Mouse (Mus musculus) kidney, embryonic 15.5 days (tissue): ENCODE results near the gene Disc1. TPM values are rescaled to one million over a fixed set of nuclear protein-coding genes. Genes with fewer than 3 reads are reported as not detected.
A peak's percentile ranks its signal among the peaks of the same experiment; 100 is the strongest.

Experiments used
- ATAC-seq: fragments of 200-750 bp; cut with Nextera tagmentation; replicated peaks from 2 replicates; pipeline ENCODE4 v1.8.0; 2017; ENCODE audit warnings: moderate TSS enrichment; ENCODE audit not compliant: low FRiP score
- H3K27ac ChIP-seq: fragments of 300-500 bp; sonication (generic); 2 replicates; pipeline ENCODE4 v1.5.1; 2015; ENCODE audit warnings: mild to moderate bottlenecking, inconsistent platforms
- H3K27me3 ChIP-seq: fragments of 300-500 bp; sonication (generic); 2 replicates; pipeline ENCODE4 v1.6.1; 2015; ENCODE audit warnings: inconsistent platforms
- H3K36me3 ChIP-seq: fragments of 300-500 bp; sonication (generic); 2 replicates; pipeline ENCODE4 v1.6.1; 2015; ENCODE audit warnings: inconsistent platforms
- H3K4me1 ChIP-seq: fragments of 300-500 bp; sonication (generic); 2 replicates; pipeline ENCODE4 v1.6.1; 2015; ENCODE audit warnings: inconsistent platforms
- H3K4me2 ChIP-seq: fragments of 300-500 bp; sonication (generic); 2 replicates; pipeline ENCODE4 v1.6.1; 2015; ENCODE audit warnings: moderate library complexity, mild to moderate bottlenecking, inconsistent platforms
- H3K4me3 ChIP-seq: fragments of 300-500 bp; sonication (generic); replicated peaks from 2 replicates; pipeline ENCODE4 v1.5.1; 2015; ENCODE audit warnings: mild to moderate bottlenecking, inconsistent platforms
- H3K9ac ChIP-seq: fragments of 300-500 bp; sonication (generic); 2 replicates; pipeline ENCODE4 v1.6.1; 2015; ENCODE audit warnings: mild to moderate bottlenecking, inconsistent platforms
- H3K9me3 ChIP-seq: fragments of 300-500 bp; sonication (generic); replicated peaks from 2 replicates; pipeline ENCODE4 v1.6.1; 2016; ENCODE audit warnings: inconsistent platforms
- WGBS: fragments of 180-500 bp; shearing (Covaris S2); methylation state at CpG from one replicate; pipeline ENCODE4 v1.1.7; 2015; ENCODE audit warnings: mixed read lengths; 5-methylcytosine and 5-hydroxymethylcytosine counted together
- polyA plus RNA-seq: library from polyadenylated mRNA; unstranded; fragments of >200 nt; fragmentation: Nextera tagmentation; extraction: Ambion mirVana; gene quantifications from 2 replicates; pipeline ENCODE4 v1.2.1, GENCODE M21; 2015

The Disc1 gene
- polyA plus RNA-seq, 1 experiment from 2014 or later, result 3.6 TPM

DNA sequence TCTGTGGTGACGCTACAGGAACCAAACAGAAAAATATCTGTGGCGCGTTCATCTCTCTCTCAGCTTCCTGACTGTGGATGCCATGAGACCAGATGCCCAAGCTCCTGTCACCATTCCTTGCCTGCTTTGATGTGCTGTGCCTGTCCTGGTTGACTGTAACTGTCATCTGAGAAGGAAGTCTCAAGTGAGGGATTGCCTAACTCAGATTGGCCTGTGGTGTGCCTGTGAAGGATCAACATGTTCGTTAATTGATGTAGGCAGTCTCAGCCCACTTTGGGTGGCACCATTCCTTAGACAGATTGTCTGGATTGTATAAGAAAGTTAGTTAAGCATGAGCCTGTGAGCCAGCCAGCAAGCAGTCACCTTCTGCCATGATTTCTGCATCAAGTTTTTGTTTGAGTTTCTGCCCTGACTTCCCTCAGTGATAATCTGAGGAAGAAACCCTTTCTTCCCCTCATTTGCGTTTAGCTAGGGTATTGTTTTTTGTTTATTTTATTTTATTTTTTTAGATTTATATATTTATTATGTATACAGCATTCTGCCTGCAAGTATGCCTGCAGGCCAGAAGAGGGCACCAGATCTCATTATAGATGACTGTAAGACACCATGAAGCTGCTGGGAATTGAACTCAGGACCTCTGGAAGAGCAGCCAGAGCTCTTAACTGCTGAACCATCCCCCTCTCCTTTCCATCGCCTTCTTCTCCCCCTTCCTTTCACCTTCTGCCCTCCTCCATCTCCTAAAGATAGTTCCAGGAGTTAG is 14.3 kb downstream of the Disc1 start:
- H3K4me1 ChIP-seq, result peaks cover 10% of the 10 kb centered on the region
- no peaks in the 10 kb centered on the region for H3K36me3 ChIP-seq
- H3K27ac ChIP-seq, result peak overlapping the region; percentile 74
- 81% methylated on average over 6 of the region's 6 CpGs for WGBS
- no peak overlapping the region for H3K4me3 ChIP-seq
- H3K4me2 ChIP-seq, result no peak overlapping the region
- H3K27me3 ChIP-seq, result no peaks in the 10 kb centered on the region
- no peak overlapping the region for H3K9ac ChIP-seq
- no peak for ATAC-seq
- no peaks in the 10 kb centered on the region for H3K9me3 ChIP-seq

DNA sequence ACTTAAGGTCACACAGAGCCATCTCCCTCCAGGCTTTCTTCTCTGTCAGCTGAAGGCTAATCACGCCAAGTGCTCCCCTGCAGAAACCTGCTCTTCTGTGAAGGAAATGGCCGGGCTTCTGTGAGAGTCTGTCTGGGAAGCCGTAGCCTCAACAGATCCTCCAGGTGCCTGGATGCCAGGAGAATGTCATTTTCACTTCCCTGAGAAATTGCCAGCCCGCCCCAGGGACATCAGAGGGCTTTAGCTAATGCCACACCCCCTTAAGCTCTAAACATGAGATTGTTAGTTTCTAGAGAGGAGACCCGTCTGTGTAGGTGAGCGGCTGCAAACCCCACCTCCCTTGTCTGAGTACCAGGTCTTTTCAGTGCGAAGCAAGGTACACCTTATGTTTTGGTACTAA is 15.3 kb downstream of the Disc1 start:
- no peak for ATAC-seq
- Histone ChIP-seq H3K4me2 (no peak overlapping the region), H3K36me3 (no peaks in the 10 kb centered on the region), H3K9me3 (no peaks in the 10 kb centered on the region), H3K27ac (no peak overlapping the region), H3K4me1 (peaks cover 11% of the 10 kb centered on the region), H3K4me3 (no peak overlapping the region), H3K9ac (no peak overlapping the region), H3K27me3 (no peaks in the 10 kb centered on the region)
- WGBS, result 59% methylated on average over 7 of the region's 7 CpGs

DNA sequence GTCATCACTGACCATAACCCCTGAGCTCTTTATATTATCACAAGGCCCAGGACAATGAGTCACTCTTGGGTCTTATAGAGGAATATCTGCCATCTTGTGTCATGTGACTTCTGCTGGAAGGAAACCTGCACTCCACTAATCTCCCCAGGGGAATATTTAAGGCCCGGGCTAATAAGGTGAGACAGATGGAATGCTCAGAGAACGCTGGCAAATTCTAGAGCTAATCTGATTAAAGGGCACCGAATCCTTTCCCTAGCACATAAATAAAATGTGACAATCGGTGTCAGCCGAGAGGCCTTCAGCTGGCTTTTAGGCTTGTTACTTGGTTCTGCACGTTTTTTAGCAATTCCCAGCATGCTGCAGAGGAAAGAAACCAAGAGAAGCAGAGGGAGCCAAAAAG is 15.7 kb downstream of the Disc1 start:
- no peak overlapping the region for H3K27ac ChIP-seq
- WGBS, result 54% methylated on average over 6 of the region's 6 CpGs
- H3K9ac ChIP-seq, result no peak overlapping the region
- H3K36me3 ChIP-seq, result no peaks in the 10 kb centered on the region
- H3K4me2 ChIP-seq, result no peak overlapping the region
- H3K9me3 ChIP-seq, result no peaks in the 10 kb centered on the region
- no peak for ATAC-seq
- H3K27me3 ChIP-seq, result no peaks in the 10 kb centered on the region
- no peak overlapping the region for H3K4me3 ChIP-seq
- peaks cover 11% of the 10 kb centered on the region for H3K4me1 ChIP-seq

DNA sequence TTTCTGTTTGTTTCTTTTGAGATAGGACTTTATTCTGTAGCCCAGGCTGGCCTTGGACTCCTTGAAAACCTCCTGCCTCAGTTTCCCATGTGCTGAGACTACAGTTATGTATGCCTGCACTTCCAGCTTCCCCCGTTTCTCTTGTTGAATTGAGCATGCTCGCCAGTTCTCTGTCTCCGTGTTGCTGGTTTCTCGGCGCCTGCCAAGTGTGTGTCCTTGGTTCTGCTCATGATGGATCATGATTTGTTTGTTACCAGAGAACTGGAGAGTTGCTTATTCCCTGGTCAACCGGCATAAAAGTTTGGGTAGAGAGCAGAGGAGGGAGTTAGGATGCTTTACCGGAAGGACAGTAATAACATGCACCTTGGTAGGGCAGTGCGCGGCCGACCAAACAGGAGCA is 20.1 kb downstream of the Disc1 start:
- Histone ChIP-seq H3K27ac (no peak overlapping the region), H3K36me3 (no peaks in the 10 kb centered on the region), H3K9me3 (no peaks in the 10 kb centered on the region), H3K4me1 (peaks cover 7% of the 10 kb centered on the region), H3K9ac (no peak overlapping the region), H3K4me3 (no peak overlapping the region), H3K4me2 (no peak overlapping the region), H3K27me3 (peaks cover 6% of the 10 kb centered on the region; the same call in 1 of the 2 replicates)
- WGBS, result 90% methylated on average over 10 of the region's 10 CpGs
- no peak for ATAC-seq

DNA sequence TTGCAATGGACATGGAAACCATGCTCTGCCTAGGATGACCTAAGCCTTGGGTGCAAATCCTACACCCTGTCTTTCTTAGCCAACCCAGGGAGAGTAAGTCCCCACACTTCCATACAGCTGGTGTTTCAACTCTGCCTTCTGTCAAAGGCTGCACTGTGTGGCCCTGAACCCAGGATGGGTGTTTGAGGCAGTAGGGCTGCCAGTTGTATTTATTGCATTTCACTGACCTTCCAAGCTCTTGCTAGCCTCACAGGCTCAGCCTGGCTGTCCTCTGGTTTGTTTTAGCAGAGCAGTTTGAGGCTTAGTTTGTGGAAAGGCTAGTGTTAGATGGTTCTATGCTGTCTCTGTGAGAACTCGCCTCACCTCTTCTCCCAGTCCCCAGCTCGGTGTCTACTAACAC is 20.6 kb downstream of the Disc1 start:
- Histone ChIP-seq H3K9me3 (no peaks in the 10 kb centered on the region), H3K4me3 (no peak overlapping the region), H3K4me1 (peaks cover 7% of the 10 kb centered on the region), H3K27me3 (peaks cover 6% of the 10 kb centered on the region; the same call in 1 of the 2 replicates), H3K27ac (no peak overlapping the region), H3K9ac (no peak overlapping the region), H3K4me2 (no peak overlapping the region), H3K36me3 (no peaks in the 10 kb centered on the region)
- ATAC-seq, result no peak
- 81% methylated on average over 2 of the region's 2 CpGs for WGBS

DNA sequence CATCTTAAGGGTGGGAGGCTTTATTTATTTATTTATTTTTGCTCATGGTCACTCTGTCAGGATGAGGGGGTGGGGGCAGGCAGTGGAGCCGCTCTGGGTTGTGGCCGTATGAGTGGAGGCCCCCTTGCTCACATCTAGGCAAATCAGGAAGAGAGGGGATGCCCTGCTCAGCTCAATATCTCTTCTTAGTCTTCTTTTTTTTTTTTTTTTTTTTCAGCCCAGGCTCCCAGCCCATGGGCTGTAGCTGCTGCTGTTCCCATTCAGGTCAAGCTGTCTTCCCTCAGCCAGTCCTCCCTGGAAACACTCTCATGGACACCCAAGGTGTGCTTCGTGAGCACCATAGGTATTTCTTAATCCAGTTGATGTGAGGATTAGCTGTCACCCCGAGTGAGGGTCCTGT is 21.4 kb downstream of the Disc1 start:
- H3K4me3 ChIP-seq, result no peak overlapping the region
- no peaks in the 10 kb centered on the region for H3K9me3 ChIP-seq
- H3K4me2 ChIP-seq, result no peak overlapping the region
- H3K4me1 ChIP-seq, result peaks cover 7% of the 10 kb centered on the region
- H3K27ac ChIP-seq, result no peak overlapping the region
- no peak for ATAC-seq
- H3K27me3 ChIP-seq, result peaks cover 6% of the 10 kb centered on the region; the same call in 1 of the 2 replicates
- 84% methylated on average over 4 of the region's 4 CpGs for WGBS
- H3K9ac ChIP-seq, result no peak overlapping the region
- H3K36me3 ChIP-seq, result no peaks in the 10 kb centered on the region

DNA sequence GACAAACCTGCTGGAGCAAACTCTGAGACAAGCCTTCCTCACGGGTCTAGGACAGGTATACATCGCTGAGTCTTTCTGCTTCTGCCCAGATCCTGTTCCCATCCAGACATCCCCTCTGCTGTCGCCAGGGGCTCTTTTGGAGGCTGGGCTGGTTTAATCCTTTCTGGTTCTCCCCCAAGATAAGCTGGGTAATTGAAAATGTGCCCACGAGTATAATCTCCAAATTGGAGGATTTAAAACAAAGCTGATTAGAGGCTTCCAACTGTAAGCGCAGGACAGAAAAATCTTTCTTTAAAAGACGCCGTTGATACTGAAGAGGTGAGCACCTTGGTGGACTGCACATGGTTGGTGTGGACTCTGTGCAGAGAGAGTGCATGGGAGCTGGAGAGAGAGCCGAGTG is 23.3 kb downstream of the Disc1 start:
- no peak for ATAC-seq
- no peaks in the 10 kb centered on the region for H3K36me3 ChIP-seq
- 88% methylated on average over 8 of the region's 8 CpGs for WGBS
- H3K4me2 ChIP-seq, result no peak overlapping the region
- H3K4me3 ChIP-seq, result no peak overlapping the region
- H3K27ac ChIP-seq, result no peak overlapping the region
- H3K9ac ChIP-seq, result no peak overlapping the region
- peaks cover 16% of the 10 kb centered on the region for H3K4me1 ChIP-seq
- no peaks in the 10 kb centered on the region for H3K9me3 ChIP-seq
- H3K27me3 ChIP-seq, result peaks cover 6% of the 10 kb centered on the region; the same call in 1 of the 2 replicates

DNA sequence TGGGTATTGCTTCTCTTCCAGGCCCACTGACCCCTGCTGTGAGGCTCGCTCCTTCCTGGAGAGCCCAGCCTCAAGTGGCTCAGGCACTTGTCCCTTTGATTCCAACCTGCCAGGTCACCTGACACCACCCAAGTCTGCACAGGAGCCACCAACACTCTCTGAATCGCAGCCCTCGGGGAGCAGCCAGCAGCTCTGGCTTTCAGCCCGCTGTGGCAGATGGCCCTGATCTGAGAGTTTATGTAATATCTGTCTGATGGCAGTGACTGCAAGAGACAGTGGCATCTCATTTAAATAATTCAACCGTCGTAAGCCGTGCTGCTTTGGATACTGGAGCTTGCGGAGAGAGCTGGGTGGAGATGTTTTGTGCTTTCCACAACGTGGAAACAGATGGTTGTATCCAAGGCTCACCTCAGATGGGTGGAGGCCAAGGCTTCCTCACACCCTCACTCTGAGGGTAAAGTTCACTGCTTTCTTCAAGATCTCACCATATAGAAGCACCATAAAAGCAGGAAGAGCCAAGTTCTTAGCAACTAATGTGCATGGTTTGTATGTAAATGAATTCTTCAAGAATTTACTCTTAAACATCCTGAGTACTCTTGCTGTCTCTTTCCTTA is 24.9 kb downstream of the Disc1 start:
- H3K9me3 ChIP-seq, result no peaks in the 10 kb centered on the region
- H3K27me3 ChIP-seq, result peaks cover 6% of the 10 kb centered on the region; the same call in 1 of the 2 replicates
- no peaks in the 10 kb centered on the region for H3K36me3 ChIP-seq
- H3K9ac ChIP-seq, result no peak overlapping the region
- no peak overlapping the region for H3K4me3 ChIP-seq
- peaks cover 21% of the 10 kb centered on the region for H3K4me1 ChIP-seq
- 52% methylated on average over 9 of the region's 9 CpGs for WGBS
- no peak overlapping the region for H3K4me2 ChIP-seq
- H3K27ac ChIP-seq, result no peak overlapping the region
- ATAC-seq, result no peak

DNA sequence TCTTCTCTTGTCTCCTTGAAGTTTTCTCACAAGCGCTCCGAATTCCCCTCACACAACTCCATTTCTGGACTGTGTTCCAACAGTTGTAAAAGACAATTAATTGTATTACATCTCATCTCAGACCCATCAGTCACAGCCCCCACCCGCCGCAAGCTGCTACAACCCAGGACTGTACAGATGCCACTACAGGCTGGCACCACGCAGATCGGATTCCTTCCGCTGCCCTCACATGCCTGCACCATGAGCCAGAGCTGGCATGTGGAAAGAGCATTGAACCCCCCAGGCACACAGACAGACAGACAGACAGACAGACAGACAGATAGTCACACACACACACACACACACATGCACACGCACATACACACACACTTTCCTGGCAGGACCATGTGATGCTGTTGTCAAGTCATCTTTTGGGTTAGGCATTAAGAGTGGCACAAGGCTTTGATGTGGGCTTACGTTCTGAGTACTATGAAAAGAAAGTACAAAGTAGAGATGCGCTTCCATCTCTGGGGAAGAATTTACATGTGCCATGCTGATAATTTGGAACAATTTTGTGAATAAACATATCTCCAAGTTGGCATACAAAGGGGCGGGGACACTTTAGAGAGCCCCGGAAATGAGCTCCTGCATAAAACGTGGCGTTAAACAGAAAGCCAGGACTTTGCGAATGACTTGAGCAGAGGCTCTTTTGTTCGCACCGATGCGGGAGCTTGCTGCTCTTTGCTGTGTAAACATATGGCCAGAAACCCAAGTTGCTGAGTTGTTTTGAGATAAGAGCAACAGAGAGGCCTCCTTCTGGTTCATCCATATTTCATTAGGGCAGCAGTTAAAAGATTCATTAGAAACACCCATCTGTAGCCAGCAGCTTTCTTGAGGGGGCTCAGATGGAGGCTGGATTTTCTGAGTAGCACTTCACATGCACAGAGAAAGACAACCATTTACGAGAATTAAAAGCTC is 26.7 kb downstream of the Disc1 start:
- H3K9ac ChIP-seq, result no peak overlapping the region
- 76% methylated on average over 19 of the region's 19 CpGs for WGBS
- no peak overlapping the region for H3K4me2 ChIP-seq
- H3K27me3 ChIP-seq, result peaks cover 3% of the 10 kb centered on the region; the same call in 1 of the 2 replicates
- no peak for ATAC-seq
- H3K9me3 ChIP-seq, result no peaks in the 10 kb centered on the region
- H3K36me3 ChIP-seq, result no peaks in the 10 kb centered on the region
- H3K4me3 ChIP-seq, result no peak overlapping the region
- no peak overlapping the region for H3K27ac ChIP-seq
- peaks cover 29% of the 10 kb centered on the region for H3K4me1 ChIP-seq

DNA sequence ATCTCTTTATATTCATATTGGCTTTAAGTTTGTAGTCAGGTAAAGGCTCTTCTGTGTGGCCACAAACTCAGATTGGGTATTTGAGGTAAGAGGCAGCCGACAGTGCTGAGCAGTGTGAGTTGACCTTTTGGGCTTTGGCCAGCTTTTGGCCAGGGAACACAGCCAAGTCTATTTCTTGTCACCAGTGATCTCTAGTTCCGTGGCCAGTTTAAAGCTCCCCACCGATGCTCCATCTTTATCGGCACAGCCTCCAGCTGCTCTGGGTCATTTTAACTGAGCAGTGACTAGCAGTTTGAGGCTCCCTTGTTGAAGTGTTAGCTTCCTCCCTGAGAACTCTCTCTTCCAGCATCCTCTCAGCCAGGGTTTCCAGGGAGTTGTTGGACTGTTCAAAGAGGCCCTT is 29.8 kb downstream of the Disc1 start:
- no peak overlapping the region for H3K4me3 ChIP-seq
- H3K27ac ChIP-seq, result peak overlapping the region; percentile 86
- WGBS, result 20% methylated on average over 4 of the region's 4 CpGs
- no peaks in the 10 kb centered on the region for H3K27me3 ChIP-seq
- H3K9ac ChIP-seq, result no peak overlapping the region
- peaks cover 27% of the 10 kb centered on the region for H3K4me1 ChIP-seq
- ATAC-seq, result no peak
- no peak overlapping the region for H3K4me2 ChIP-seq
- no peaks in the 10 kb centered on the region for H3K9me3 ChIP-seq
- H3K36me3 ChIP-seq, result no peaks in the 10 kb centered on the region

DNA sequence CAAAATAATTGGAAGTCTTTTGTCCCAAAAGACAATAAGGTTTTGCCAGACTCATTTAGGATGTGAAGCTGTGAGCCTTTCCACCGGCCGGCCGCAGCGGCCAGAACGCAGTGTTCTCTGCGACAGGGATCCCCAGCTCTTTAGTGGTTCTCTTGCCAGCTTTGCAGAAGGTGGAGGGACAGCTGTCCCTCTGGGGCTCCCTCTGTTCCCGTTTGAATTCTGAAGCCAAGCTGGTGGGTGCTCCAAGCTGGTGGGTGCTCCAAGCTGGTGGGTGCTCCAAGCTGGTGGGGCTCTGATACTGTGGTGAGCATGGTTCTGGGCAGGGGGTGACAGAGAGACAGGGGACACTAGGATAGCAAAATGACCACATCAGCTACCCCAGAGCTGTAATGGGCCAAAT is 30.5 kb downstream of the Disc1 start:
- H3K4me3 ChIP-seq, result no peak overlapping the region
- H3K27ac ChIP-seq, result peak overlapping the region; percentile 86; the same call in 1 of the 2 replicates
- no peaks in the 10 kb centered on the region for H3K27me3 ChIP-seq
- H3K4me2 ChIP-seq, result no peak overlapping the region
- no peaks in the 10 kb centered on the region for H3K36me3 ChIP-seq
- H3K9ac ChIP-seq, result no peak overlapping the region
- peaks cover 26% of the 10 kb centered on the region for H3K4me1 ChIP-seq
- no peaks in the 10 kb centered on the region for H3K9me3 ChIP-seq
- no peak for ATAC-seq
- WGBS, result 86% methylated on average over 7 of the region's 7 CpGs
